Mouse (Mus musculus): Measurements from ENCODE around the gene E130308A19Rik. TPM values are rescaled to one million over a fixed set of nuclear protein-coding genes. Genes with fewer than 3 reads are reported as not detected.

The E130308A19Rik gene
- 5.4 and 8.0 TPM in 2 replicates for polyA plus RNA-seq (2012; rRNA removed)

DNA sequence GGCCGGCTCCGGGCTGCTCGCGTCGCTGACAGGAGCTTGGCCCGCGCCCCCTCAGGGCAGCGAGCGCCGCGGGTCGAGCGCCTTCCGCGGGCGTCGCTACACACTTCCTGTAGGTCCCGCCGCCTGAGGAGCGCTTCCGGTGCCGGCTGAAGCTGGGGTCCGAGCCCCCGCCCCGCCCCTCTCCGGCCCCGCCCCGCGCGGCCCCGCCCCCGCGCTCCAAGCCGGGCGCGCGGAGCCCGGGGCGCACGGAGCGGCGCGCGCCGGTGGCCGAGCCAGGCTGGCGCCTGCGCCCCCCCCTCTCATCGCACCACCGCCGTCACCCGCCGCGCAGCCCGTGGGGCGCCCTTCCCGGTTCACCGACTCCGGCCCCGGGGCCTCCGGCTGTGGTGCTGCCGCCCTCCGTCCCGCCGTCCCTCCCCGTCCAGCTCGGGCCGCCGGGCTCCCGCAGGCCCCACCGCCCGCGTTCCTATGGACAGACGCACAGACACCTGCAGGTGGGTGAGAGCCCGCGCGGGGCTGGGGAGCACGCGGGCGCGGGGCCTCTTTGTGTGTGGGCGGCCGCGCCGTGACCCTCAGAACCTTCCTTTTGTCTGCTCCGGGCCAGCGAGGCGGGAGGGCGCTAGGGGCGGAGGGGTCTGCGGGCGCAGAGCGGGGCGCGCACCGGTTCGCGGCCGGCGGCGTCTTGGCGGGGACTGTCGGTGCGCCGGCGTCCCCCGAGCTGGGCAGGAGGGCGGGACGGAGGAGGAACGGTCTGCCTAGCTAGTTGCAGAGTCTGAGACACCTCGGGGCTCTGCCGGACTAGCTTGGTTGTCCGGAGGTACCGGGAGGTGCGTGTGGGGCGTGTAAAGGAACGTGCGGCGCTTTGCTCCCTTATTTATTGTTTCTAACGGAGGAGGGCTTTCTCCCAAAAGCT is at the start of gene E130308A19Rik:
Gene E130308A19Rik (plus strand): TSS at position 214 of the 913 bp plus-strand sequence.
- DNase-seq (ENCODE audit: low spot score): peak; percentile 69

DNA sequence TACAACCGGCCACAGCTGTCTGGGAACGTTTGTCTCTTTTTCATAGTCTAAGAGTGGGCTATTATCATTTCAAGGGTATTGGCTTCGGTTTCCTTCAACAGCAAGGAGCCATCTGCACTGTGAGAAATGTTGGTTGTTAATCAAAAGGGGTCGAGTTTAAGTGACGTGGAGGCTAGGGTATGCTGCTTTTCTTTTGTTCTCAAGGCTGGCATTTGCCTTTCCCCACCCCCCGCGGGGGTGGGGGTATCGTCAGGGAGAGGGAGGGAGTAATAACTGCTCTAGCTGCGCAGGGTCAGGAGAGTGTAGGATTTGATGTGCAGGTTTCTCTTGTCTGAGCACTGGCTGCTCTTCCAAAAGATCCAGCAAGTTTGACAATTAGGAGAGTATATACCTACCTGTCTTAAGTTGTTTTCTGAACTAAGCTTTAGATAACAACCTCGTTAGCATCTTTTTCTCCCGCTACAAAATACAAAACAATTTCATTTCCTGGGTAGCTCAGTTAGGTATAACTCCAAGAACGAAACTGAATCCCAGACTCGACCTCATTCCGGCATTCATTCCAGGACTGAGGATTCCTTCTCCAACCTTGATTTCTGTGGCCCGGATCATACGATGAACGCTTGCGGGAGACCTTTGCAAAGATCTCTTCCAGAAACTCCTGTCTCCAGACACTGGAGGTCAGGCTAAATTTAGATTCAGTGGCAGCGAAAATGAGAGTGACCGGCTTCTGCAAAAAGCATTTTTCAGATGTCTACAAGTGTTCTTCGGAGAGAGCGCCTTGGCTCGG is 45.3 kb upstream of the E130308A19Rik start:
- DNase-seq (ENCODE audit: low spot score): no peak

DNA sequence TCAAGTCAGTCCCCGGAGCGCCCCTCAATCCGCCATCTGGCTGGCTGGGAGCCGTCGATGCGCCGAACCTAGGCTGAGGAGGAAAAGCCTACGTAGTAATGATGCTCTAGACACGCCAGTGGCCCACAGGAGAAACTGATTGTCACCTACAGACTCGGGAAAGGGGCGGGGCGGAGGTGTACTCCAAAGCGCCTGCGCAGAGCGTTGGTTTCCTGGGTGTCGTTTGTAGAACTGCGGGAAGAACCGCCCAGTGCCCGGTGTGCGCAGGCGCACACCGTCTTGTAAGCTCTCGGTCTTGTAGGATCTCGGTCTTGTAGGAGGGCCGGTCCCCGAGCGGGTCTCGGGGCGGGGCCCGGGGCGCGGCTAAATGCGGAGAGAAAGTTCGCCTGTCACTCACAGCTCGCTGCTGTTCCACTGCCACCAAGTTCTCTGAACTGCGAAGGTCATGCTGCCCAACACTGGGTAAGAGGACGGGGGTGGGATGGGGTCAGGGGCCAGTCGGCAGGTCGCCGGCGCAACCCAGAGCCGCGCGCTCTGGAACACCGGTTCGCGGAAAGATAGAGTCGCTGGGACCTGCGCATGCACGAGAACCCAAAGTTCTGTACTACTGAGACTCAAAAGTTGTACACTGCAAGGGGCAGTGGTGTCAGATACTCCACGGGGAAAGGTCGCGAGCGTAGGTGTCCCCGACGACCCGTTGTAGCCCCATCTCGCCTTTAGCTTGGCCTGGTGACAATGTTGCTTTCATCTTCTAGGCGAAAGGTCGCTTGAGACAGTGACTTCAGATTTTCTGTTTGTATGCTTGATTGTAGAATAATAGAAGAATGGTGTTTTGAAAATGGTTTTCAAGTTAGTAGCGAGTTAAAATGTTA is 44.5 kb upstream of the E130308A19Rik start, which contains the start of gene Hsdl2:
Gene Hsdl2 (plus strand): TSS at position 250 of the 872 bp plus-strand sequence.
- peak; percentile 88 for DNase-seq (ENCODE audit: low spot score)

DNA sequence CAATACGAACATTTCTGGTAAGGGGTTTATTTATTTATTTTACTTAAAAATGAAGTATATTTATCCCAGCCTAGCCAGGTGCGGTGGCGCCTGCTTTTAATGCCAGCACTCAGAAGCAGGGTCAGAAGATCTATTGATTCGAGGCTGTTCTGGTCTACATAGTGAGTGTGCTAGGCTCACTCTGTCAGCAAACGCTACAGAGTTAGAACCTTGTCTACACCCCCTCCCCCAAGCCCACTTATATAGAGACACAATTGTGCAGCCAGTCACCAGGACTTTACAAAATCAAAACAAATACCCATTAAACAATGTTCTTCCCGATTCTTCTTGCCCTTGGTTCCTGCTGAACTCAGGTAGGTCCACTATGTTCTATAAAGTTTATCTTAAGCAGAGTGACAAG is 43.8 kb upstream of the E130308A19Rik start:
- DNase-seq (ENCODE audit: low spot score): no peak

DNA sequence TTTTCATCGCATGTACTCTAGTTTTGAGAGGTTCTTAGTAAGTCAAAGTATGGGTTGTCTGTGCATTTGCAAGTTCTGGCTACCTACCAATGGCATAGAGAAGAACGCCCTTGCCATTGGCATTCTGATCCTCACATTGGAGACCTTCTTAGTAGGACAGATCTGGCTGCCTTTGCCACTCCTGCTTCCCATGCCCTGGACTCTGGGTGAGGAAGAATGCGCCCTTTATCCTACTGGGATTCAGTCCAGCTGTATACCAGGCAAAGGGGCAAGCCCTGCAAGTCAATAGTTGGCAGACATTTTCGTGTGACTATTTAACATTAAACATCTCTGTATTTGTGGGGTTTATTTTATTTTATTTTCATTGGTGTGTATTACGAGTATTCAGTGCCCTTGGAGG is 40.9 kb upstream of the E130308A19Rik start:
- DNase-seq (ENCODE audit: low spot score): no peak

DNA sequence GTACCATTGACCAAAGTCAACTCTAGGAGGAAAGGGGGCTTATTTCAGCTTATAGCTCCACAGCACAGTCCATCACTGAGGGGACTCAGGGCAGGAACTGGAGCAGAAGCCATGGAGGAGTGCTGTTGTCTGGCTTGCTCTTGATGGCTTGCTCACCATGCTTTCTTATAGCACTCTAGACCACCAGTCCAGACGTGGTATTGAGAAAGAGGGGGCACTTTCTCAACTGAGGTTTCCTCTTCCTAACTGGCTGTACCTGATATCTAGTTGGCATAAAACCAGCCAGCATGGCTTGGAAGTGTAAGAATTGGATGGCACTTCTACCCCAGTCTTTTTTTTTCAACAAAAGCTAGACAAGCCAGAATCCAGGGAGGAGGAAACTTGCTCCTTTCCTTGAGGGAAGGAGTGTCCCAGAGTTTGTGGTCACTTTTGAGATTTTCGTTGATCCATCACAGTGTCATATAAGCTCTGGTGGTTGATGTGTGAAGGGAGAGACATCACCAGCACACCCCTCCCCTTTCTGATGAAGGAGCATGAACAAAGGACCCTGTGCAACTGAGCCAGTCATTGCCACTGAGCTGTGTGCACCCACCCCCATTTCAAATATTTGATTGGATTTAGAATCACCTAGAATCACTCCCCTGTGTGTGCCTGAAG is 38.7 kb upstream of the E130308A19Rik start:
- DNase-seq (ENCODE audit: low spot score): no peak

DNA sequence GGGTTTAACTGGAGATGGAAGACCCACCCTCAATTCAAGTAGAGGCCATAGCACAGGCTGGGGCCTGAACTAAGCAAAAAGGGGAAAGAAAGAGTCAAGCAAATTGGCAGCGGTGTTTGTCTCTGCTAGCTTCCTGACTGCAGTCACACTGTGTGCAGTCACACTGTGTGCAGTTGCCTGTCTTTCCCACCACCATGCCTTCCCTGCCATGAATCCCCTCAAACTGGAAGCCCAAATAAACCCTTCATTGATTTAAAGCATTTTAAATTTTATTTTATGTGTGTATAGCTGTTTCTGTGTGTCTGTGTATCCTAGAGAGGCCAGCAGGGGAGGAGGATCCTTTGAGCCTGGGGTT is 38.2 kb upstream of the E130308A19Rik start:
- DNase-seq (ENCODE audit: low spot score): no peak

DNA sequence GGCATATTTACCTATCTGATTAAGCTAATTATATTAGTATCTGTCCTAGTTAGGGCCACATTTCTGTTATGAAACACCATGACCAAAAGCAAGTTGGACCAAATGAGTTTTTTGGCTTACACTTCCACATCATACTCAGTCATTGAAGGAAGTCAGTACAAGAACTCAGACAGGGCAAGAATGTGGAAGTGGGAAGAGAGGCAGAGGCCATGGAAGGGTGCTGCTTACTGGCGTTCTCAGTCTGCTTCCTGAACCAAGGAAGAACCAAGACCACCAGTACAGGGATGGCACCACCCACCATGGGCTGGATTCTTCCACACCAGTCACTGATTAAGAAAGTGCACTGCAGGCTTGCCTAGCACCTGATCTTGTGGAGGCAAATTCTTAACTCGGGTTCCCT is 31.4 kb upstream of the E130308A19Rik start:
- DNase-seq (ENCODE audit: low spot score): no peak

DNA sequence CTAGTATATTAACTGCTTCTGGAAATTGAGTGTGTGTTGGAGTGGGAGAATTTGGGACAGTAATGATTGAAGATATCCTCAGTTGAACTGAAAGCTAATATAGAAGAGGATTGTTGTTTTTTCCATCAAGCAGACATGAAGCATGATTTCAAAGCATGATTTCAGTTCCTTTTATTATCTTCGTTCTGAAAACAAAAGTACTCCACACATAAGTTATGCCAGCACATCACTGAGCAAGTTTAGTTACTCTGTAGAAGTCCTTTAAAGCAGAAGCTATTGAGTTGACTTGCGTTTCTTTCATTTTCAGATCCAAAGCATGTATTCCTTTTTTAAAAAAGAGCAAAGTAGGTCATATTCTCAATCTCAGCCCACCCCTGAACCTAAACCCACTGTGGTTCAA is 29.5 kb upstream of the E130308A19Rik start:
- no peak for DNase-seq (ENCODE audit: low spot score)

DNA sequence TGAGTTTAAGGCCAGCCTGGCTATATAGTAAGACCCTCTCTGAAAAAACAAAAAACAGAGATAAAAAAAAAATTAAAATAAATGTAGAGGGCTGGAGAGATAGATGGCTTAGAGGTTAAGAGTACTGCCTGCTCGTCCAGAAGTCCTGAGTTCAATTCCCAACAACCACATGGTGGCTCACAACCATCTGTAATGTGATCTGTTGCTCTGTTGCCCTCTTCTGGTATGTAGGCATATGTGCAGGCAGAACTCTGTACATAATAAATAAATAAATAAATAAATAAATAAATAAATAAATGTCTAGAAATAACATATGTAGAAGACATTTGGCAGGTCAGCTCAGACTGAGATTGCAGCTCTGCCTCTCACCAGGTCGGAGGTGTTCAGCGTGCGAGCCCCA is 23.3 kb upstream of the E130308A19Rik start:
- no peak for DNase-seq (ENCODE audit: low spot score)

DNA sequence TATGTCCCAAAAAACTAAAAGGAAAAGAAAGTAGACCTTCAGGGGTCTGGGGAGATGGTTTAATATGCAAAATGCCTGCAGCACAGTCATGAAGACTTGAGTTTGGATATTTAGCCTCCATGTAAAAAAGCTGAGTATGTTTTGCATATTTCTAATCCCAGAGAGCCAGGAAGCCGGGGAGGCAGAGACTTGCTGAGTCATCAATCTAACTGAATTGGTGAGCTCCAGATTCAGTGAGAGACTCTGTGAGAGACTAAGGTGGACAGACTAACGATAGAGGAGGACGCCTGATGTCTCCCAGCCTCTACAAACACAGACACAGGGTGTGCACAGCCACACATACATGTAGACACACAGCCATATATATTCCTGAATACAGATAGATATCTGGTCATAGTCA is 21.1 kb upstream of the E130308A19Rik start:
- no peak for DNase-seq (ENCODE audit: low spot score)

DNA sequence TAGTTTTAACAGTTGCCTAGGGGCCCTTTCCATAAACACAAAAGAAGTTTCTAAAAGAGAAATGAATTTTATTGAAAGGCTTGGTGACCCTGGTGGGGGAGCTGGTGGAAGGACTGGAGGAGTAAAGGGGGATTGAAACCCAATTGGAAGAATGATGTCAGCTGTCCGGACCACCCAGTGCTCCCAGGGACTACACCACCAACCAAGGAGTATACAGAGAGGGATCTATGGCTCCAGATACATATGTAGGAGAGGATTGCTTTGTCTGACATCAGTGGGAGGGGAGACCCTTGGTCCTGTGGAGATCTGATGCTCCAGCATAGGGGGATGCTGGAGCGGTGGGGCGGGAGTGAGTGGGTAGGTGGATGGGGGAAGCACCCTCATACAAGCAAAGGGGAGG is 20.5 kb upstream of the E130308A19Rik start:
- DNase-seq (ENCODE audit: low spot score): no peak

DNA sequence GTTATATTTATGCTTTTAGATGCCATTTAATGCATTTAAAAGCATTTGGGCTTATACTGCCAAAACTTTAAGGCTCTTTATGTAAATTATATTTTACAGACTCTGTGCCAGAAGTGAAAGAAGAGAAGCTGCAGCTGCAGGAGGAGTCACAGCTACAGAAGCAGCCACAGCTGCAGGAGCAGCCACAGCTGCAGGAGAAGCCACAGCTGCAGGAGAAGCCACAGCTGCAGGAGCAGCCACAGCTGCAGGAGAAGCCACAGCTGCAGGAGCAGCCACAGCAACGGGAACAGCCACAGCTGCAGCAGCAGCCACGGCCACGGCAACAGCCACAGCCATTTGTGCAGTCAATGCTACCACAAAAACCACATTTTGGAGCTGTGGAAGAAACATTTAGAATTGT is 15.6 kb upstream of the E130308A19Rik start:
- no peak for DNase-seq (ENCODE audit: low spot score)

DNA sequence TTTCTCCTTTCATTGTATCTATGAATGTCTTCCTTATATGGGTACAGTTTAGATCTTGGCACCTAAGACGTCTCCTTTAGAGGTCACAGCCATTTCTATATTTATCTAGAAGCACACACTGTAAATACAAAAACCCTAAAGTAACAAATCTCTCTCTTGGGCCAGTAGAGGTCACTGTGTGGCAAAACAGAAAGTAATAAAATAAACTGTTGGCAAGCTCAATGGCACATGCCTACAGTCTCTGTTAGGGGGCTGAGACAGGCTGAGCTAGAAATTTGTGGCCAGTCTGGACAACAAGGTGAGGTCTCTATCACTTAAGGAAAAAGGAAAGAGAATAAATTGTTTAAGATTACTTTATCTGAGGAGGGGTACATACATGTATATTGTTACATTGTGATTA is 11.0 kb upstream of the E130308A19Rik start:
- no peak for DNase-seq (ENCODE audit: low spot score)

DNA sequence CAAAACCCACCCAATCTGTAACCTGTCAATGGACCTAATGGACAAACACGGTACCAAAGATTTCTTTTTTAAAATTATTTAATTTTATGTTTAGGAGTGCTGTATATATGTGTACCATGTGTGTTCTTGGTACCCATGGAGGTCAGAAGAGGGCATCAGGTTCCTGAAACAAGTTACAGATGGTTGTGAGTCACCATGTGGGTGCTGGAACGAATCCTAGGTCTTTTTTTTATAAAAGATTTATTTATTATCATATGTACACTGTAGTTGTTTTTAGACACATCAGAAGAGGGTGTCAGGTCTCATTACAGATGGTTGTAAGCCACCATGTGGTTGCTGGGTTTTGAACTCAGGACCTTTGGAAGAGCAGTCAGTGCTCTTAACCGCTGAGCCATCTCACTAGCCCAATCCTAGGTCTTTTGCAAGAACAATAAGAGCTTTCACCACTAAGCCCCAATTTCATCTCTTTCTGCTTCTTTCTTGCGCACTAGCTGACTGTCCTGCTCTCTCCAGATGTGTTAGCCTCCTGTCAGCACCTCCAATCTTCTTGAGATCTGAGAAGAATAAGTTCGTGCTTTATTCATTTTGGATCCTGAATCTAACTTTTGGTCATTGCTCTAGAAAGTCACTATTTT is 6.3 kb upstream of the E130308A19Rik start:
- no peak for DNase-seq (ENCODE audit: low spot score)

DNA sequence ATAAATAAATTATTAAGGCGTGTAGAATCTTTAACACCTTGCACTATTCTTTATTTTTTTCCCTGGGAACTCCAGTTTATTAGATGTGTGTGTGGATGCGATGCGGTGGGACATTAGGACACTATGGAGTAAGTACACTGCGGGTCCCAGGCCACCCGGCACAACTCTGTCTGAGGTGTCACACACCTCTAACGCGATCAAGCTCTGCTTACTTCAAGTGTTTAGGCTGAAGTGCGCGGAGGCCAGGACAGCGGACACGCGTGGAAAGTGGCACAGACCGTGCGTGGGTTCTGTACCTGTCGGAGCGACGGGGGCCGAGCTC is 374 bp upstream of the E130308A19Rik start:
- DNase-seq (ENCODE audit: low spot score): no peak

DNA sequence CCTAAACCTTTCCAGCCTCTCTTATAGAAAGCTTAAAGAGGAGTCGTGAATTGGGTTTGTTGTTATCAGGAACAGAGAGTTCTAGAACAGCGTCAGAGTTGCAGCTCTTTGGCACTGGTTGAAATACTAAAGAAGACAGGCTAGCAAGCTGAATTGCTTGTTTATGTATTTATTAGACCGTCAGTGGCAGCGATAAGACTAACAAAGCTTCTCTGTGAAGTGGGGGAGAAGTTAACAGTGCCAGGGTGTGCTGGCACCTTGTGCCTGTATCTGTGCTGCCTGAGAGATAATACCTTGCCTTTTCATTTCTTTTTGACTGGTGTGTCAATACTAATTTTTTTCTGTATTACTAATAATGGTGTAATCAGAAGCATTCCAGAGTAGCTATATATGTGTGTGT is 2.2 kb downstream of the E130308A19Rik start:
- DNase-seq (ENCODE audit: low spot score): no peak

DNA sequence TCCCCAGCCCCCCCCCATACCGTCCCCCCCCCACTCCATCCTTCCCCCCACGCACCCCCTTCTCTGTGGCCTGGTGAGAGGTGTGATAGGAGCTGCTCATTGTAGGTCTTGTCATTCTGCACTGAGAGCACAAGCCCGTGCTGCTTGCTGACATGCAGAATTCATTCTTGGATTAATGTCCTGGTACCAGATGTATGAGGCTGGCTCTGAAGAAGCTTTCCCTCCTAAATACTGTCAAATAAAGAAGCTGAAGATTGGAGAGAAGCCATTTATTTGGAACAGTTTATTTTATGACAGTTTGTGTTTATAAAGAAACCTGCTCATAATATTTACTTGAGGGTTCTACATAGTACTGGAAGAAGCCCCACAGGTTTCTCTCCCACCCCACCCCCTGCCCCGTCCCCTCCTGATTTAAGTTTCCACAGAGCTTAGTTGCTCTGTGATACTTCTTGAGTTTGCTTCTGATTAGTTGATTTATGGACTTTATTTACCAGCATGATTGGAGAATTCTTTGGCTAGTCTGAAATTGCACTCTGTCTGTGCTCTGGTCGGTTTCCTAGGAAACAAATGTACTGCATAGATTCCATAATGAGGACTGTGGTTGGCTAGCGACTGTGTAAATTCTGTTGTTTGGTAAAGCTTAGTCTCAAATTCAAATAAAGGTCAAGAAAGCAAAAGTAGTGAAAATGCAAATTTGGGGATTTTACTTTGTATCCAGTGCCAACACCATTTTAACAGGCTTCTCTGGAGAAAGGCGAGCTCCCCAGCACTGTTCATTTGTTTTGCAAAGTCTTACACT is 3.3 kb downstream of the E130308A19Rik start:
- no peak for DNase-seq (ENCODE audit: low spot score)

DNA sequence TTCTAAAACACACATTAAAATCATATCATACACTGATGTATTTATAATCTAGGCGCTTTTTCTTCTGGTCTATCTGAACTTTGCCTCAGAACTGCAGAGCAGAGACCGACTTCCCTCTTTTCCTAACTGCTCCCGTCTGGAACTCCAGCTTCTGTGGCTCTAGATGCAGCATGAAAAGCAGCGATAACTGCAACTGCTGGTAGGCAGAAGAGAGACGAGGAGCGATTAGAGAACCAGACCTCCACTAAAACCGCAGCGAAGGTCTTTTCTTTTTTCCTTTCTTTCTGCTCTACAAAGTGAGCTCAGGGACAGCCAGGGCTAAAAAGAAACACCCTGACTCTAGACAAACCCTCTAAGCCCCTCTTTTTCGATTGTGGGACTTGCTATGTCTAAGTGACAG is 4.1 kb downstream of the E130308A19Rik start:
- DNase-seq (ENCODE audit: low spot score): no peak

DNA sequence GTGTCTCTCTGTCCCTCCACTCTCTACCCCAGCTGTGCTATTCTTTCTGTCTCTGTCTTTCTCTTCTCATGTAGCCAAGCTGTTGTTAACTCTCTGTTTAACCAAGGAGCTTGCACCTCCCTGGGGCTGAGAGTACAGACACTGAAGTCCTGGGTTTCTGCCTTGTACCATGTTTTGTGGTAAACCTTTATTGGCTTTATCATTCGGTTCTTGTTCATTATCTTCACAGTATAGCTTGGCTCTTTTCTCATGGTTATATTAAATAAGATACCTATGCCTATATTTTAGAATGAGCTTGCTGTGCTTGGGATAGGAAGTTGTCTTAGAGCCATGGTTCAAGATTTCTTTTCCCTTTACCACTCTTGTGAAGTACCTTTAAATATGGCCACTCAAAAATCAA is 8.5 kb downstream of the E130308A19Rik start:
- DNase-seq (ENCODE audit: low spot score): no peak
